Comparison of ENCODE assay signal across 2 mouse cellular contexts in the genomic region with DNA sequence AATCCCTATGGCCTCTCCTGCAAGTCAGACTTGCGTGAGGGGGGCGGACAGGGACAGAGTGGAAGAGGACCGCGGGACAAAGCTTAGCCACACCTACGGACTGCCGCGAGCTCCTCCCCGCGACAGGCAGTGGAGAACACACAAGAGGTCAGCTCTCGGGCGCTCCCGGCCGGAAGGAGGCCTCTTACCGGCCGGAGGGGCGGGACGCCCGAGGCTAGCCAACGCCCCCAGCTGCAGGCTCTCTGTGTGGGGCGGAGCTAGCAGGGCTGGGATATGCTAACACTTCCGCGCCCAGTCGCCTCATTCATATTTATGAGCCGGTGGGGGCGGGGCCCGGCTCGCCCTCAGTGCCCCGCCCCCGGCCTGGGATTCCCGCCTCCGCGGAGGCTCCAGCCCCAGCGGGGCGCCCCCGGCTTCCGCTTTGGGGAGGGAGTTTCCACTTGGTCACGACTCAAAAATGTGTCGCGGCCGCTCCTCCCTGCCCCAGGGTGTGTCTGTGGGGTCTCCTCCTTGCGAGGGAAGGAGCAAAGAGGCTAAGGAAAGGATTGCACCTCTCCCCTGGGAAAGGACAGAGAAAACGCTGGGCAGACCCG.
TF ChIP-seq lines count a peak whose summit lies in the region.

No protein-coding gene starts in this region.

TF ChIP-seq in C2C12, 6 proteins besides CTCF, POLR2A, EP300 and RAD21:
- TF ChIP-seq CEBPB (IDR thresholded peaks at IDR 0.05; ENCODE audit: low read depth) (no peak), MYOD1 (IDR thresholded peaks at IDR 0.05; ENCODE audit: control insufficient read depth, insufficient read length, low read depth) (no peak), FOSL1 (IDR thresholded peaks at IDR 0.05; ENCODE audit: insufficient read depth, low read length, poor library complexity, severe bottlenecking) (no peak), MAX (IDR thresholded peaks at IDR 0.05) (no peak), USF1 (IDR thresholded peaks at IDR 0.05; ENCODE audit: low read depth) (no peak), MYOG (IDR thresholded peaks at IDR 0.05; ENCODE audit: control insufficient read depth, extremely low read depth, insufficient read length) (no peak)

TF ChIP-seq in myocyte, 11 proteins besides CTCF, POLR2A, EP300 and RAD21:
- peak in 1 of 3 experiments; percentile 9 for TF ChIP-seq MYOD1 (IDR thresholded peaks at IDR 0.05; ENCODE audit: control insufficient read depth in 1 of 3, insufficient read length in 2 of 3, low read depth in 2 of 3)
- TF ChIP-seq POLR2AphosphoS2 (IDR thresholded peaks at IDR 0.05; ENCODE audit: insufficient read length, low read depth), result peak; percentile 78
- TF ChIP-seq MAX (IDR thresholded peaks at IDR 0.05; ENCODE audit: low read depth), result no peak
